Mouse (Mus musculus): ENCODE results near the gene Eif4a2.
A peak's percentile ranks its signal among the peaks of the same experiment; 100 is the strongest.

Eif4a2 gene

DNA sequence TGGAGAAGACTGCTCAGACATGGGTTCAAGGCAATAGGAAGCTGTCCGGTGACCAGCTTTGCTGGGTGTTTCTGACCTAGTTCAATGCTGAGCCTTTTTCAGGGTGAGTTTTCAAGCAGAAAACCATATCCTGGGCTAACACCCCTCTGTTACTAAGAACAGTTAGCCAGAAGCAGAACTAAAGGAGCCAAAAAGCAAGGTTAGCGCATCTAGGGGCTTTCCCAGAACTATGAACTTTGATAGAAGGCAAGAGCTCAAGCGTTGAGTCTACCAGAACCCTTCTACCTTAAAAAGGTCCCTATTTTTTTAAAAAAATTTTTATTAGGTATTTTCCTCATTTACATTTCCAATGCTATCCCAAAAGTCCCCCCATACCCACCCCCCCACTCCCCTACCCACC is 33.7 kb downstream of the Eif4a2 start:
- DNase-seq (ENCODE audit: low spot score in 2 of 2): no peak

GRCm38 (mm10) chr16:23144326-23144725 is 37.1 kb downstream of the Eif4a2 start:
- no peak for DNase-seq (ENCODE audit: low spot score in 2 of 2)

GRCm38 (mm10) chr16:23145211-23145610 is 38.0 kb downstream of the Eif4a2 start:
- no peak for DNase-seq (ENCODE audit: low spot score in 2 of 2)

- DNase-seq (ENCODE audit: low spot score in 2 of 2): no peak
Measured at GRCm38 (mm10) chr16:23146280-23146679, 39.0 kb downstream of the Eif4a2 start, which contains the start of gene Adipoq. TSS of gene Adipoq (plus strand) at chr16:23146536.

DNA sequence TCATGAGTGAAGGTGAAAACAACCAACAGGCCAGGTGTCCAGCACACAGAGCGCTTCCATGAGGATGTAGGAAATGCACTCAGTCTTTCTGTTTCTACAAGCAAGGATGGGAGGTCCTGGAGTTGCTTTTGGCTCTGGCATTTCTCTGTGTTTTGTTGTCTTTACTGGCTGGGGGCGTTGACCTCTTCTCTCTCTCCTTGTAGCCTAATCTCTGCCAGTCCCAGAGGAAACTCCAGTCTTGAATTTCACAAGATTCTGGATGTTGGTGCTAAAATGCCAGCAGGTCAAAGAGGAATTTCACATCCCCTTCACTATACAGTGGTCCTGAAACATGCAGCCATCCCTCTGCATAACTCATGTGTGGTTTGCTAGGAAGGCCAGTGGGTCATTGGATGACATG is 41.7 kb downstream of the Eif4a2 start:
- no peak for DNase-seq (ENCODE audit: low spot score in 2 of 2)

- no peak for DNase-seq (ENCODE audit: low spot score in 2 of 2)
Measured at GRCm38 (mm10) chr16:23149396-23149795, 42.2 kb downstream of the Eif4a2 start.

DNA sequence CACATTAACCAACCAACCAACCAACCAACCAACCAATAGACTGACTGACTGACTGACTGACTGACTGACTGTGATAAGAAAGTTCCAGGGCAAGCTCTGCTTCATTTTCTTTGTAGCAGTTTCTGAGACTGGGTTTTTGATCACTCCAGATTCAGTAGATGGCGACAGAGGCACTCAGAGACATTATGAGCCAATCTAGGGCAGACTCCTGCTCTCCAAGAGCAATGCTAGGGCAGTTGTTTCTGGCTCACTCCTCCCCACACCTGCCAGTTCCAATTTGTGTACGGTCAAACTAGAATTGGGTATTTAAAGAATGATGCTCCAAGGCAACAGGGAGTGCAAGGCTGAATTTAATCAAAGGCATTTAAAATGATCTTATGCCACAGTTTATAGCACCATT is 44.2 kb downstream of the Eif4a2 start:
- DNase-seq (ENCODE audit: low spot score in 2 of 2): peak in 1 of 2 experiments; percentile 12

DNA sequence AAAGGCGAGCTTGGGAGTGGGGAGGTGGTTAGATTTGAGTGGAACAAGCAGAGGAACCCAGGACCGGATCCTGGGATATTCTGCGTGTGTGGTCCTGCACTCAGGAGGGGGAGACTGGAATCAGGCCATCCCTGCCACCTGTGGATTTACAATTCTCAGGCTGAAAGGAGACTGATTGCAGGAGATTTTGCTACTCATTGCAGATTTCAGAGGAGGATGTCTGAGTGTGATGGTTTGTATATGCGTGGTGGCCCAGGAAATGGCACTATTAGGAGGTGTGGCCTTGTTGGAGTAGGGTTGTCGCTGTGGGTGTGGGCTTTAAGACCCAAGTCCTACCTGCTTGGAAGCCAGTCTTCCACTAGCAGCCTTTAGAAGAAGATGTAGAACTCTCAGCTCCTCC is 47.0 kb downstream of the Eif4a2 start:
- no peak for DNase-seq (ENCODE audit: low spot score in 2 of 2)

DNA sequence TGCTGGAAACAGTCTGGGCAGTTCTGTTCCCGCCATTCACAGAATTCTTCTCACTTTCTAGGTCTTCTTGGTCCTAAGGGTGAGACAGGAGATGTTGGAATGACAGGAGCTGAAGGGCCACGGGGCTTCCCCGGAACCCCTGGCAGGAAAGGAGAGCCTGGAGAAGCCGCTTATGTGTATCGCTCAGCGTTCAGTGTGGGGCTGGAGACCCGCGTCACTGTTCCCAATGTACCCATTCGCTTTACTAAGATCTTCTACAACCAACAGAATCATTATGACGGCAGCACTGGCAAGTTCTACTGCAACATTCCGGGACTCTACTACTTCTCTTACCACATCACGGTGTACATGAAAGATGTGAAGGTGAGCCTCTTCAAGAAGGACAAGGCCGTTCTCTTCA is 49.8 kb downstream of the Eif4a2 start:
- no peak for DNase-seq (ENCODE audit: low spot score in 2 of 2)

DNA sequence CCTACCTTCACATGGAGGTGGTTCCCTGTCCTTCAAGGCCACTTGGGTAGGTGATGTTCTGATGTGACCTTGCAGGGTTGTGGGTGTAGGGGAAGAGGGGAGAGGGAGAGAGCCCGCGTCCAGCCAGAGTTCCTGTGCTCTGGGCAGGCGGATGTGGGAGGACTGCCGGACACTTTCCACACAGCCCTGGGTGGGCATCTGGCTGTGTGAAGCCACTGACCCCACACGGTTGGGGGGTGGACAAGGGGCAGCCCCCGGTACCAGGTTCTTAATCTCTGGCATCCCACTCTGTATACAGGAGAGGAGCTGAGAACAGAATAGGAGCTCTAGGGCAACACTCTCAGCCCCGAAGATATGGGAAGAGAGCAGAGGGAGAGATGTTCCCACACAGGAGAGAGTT is 51.0 kb downstream of the Eif4a2 start:
- DNase-seq (ENCODE audit: low spot score in 2 of 2): no peak

- DNase-seq (ENCODE audit: low spot score in 2 of 2): no peak
Measured at GRCm38 (mm10) chr16:23158957-23159356, 51.7 kb downstream of the Eif4a2 start.

DNA sequence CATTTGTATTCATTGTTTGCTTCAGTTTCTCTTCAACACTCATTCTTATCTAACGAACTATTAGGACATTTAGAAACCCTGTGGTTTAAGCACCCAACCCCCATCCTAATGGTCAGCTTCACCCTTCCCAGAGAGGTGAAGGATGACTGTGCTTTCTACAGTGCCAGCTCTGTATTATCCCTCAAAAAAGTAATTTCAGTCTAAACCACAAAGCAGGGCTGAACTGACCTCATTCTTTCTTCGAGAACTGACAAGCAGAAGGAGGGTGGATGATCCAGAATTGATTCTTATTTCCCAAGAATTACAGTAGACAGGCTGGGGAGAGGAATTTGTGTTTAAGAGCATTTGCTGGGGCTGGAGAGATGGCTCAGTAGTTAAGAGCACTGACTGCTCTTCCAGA is 52.5 kb downstream of the Eif4a2 start:
- DNase-seq (ENCODE audit: low spot score in 2 of 2): no peak

DNA sequence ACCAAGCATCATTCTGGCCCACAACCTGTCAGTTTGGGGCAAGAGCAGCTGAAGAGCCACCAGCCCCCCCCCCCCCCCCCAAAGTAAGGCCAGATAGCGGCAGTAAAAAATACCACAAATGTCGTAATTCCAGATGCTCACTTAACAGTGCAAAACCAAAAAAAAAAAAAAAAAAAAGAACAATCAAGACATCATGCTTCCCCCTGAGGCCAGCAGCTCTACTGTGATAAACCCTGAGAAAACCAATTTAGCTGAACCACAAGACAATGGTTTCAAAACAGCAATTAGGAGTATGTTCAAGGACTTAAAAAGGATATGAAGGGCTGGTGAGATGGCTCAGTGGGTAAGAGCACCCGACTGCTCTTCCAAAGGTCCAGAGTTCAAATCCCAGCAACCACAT is 54.9 kb downstream of the Eif4a2 start:
- no peak for DNase-seq (ENCODE audit: low spot score in 2 of 2)

Measured in spleen, postnatal 14 days (tissue).